Mouse (Mus musculus): Measurements from ENCODE around the gene Golga1.
A peak's percentile ranks its signal among the peaks of the same experiment; 100 is the strongest.

DNA sequence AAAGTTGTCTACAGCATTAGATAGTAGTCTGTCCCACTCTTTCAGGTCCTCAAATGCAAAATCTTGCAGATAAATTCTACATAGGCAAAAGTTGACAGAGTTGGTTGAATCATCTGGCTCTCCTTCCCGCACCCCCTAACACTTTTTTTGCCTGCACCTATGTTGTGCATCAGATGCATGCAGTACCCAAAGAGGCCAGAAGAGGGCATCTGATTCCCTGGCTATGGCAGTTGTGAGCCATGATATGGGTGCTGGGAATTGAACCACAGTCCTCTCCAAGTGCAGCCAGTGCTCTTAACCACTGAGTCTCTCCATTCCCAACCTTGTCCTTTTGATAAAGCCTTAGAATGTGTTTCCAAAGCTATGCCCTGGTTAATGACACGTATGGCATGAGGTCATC is 81.9 kb downstream of the Golga1 start:
- peak; percentile 25; the same call in 1 of the 2 replicates for TF ChIP-seq CTCF (IDR thresholded peaks at IDR 0.05; ENCODE audit: low read depth, low read length)
- no peak for TF ChIP-seq POLR2A (IDR thresholded peaks at IDR 0.05; ENCODE audit: extremely low read depth, insufficient read depth, low read length)

Measured in liver, adult 2 months (tissue).